25 mouse cellular contexts compared by ENCODE assay signal in the genomic region with DNA sequence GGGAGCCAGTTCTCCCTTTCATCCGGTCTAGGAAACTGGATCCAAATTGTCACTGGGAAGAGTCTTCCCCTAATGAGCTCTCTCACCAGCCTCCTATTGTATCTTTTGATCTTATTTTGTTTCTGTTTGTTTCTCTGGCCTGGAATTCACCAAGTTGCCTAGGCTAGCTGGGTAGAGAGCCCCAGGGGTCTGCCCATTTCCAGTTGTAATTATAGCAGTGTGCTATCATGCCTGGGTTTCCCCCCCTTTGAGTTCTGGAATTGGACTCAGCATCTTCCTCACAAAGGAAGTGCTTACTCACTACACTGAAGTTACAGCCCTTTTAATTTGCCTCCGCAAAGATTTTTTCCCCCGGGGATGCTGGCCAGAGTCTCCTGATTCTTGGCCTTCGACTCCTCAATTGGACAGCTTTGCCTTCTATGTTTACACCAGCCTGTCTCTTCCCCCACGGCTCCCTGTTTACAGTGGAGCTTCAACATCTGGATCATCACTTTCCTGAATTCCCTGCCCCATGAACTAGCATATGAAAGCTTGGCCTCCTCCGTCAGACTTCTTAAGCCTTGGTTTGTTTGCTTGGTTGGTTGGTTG. TPM values are rescaled to one million over a fixed set of nuclear protein-coding genes. Genes with fewer than 3 reads are reported as not detected.
DNase-seq lines count a peak whose midpoint lies in the region; TF ChIP-seq lines count a peak whose summit lies in the region.
"Had no signal": no experiment of that assay in that cellular context is flagged by ENCODE, and none has a peak within 500 bp of the region (broad histone marks: within the 10 kb centered on the region; RNA-seq: fewer than 3 reads in every experiment).

No protein-coding gene starts in this region.

- H3K27ac ChIP-seq in liver, adult 2 months (replicated peaks; ENCODE audit: insufficient read depth, low read depth, low read length) = no peak overlapping the region
- H3K27ac ChIP-seq: embryonic facial prominence, embryonic 10.5 days; heart, embryonic 13.5 days; hindbrain, embryonic 13.5 days; liver, embryonic 12.5 days; neural tube, embryonic 15.5 days had no signal

- no peak for TF ChIP-seq CTCF in liver, adult 2 months (IDR thresholded peaks at IDR 0.05; ENCODE audit: low read depth, low read length)
- TF ChIP-seq CTCF in brain, embryonic 14.5 days (IDR thresholded peaks at IDR 0.05; ENCODE audit: borderline replicate concordance, extremely low read depth, insufficient read depth, insufficient read length) = no peak

- intact Hi-C loops in gastrocnemius, postnatal 14 days (cut with DNase I; ENCODE audit: low total_unique reads) = no loop called here

- 44% methylated on average over 6 of the region's 6 CpGs for WGBS in liver, adult 2 months

- no peaks in the 10 kb centered on the region for H3K79me2 ChIP-seq in liver, adult 2 months (ENCODE audit: control insufficient read depth, insufficient read depth, low read length)

- H3K27me3 ChIP-seq in liver, adult 2 months (ENCODE audit: control insufficient read depth, insufficient read depth, low read length) = no peaks in the 10 kb centered on the region

- peak; percentile 55 for DNase-seq in gastrocnemius, postnatal 25 days
- no peak for DNase-seq in gastrocnemius, postnatal 14 days
- peak; percentile 17 for DNase-seq in liver, adult 2 months (ENCODE audit: extremely low read depth, low read depth, low spot score)
- DNase-seq in liver = no peak
- peak; percentile 44 for DNase-seq in MN1 (ENCODE audit: low spot score)
- DNase-seq in brain, embryonic 14.5 days (ENCODE audit: low read depth) = peak; percentile 49
- no peak for DNase-seq in frontal cortex, postnatal 36 days (ENCODE audit: low spot score in 2 of 2)
- no peak for DNase-seq in spleen, adult 12 weeks (ENCODE audit: low spot score)
- DNase-seq: adrenal gland, postnatal 14 days; cerebellum, adult 9-11 months; gastrocnemius, postnatal 36 days; kidney, adult 8-10 months; kidney, postnatal 10 days; lung, adult 18-20 months; right cerebral cortex, postnatal 14 days; spleen, adult 18-20 months had no signal

- TF ChIP-seq POLR2A in liver, adult 2 months (IDR thresholded peaks at IDR 0.05; ENCODE audit: extremely low read depth, insufficient read depth, low read length) = no peak
- TF ChIP-seq POLR2A in brain, embryonic 14.5 days (IDR thresholded peaks at IDR 0.05; ENCODE audit: borderline replicate concordance, extremely low read depth, insufficient read depth, insufficient read length, poor library complexity, severe bottlenecking) = no peak

- H3K36me3 ChIP-seq in liver, adult 2 months (ENCODE audit: control insufficient read depth, insufficient read depth, low read length) = no peaks in the 10 kb centered on the region
- H3K36me3 ChIP-seq: embryonic facial prominence, embryonic 10.5 days; heart, embryonic 13.5 days; hindbrain, embryonic 13.5 days; liver, embryonic 12.5 days; midbrain, embryonic 10.5 days; neural tube, embryonic 15.5 days had no signal

- no peak overlapping the region for H3K9ac ChIP-seq in liver, adult 2 months (ENCODE audit: low read depth, low read length)
- H3K9ac ChIP-seq: heart, embryonic 13.5 days; hindbrain, embryonic 13.5 days; liver, embryonic 12.5 days; neural tube, embryonic 15.5 days had no signal

- H3K4me3 ChIP-seq in liver, adult 2 months (ENCODE audit: insufficient read depth, low read depth, low read length) = no peak overlapping the region
- H3K4me3 ChIP-seq: embryonic facial prominence, embryonic 10.5 days; heart, embryonic 13.5 days; hindbrain, embryonic 13.5 days; liver, embryonic 12.5 days; midbrain, embryonic 10.5 days; myocyte; neural tube, embryonic 15.5 days had no signal

- no peaks in the 10 kb centered on the region for H3K4me1 ChIP-seq in liver, adult 2 months (ENCODE audit: control insufficient read depth, insufficient read depth, low read length)
- H3K4me1 ChIP-seq: liver, embryonic 12.5 days had no signal

RNA-seq across cellular contexts. Expression of gene Hhipl1, which starts 2.2 kb away (rescaled TPM):
- total RNA-seq in gastrocnemius, postnatal 25 days (2021) = under 1 TPM; 0.91 to 0.95 TPM
- 1 to 10 TPM in 1 of 2 experiments, under 1 TPM in 1; 0.55 to 1.2 TPM for total RNA-seq in gastrocnemius, postnatal 14 days (2021)
- total RNA-seq in liver, adult 2 months (2014; rRNA removed) = 0.20 and 0.55 TPM in 2 replicates
- 0.37 and 0.50 TPM in 2 replicates for polyA plus RNA-seq in liver, adult 2 months (2012; rRNA removed)
- 3.9 and 4.3 TPM in 2 replicates for polyA plus RNA-seq in brain, embryonic 14.5 days (2012; rRNA removed)
- total RNA-seq: common myeloid progenitor, adult 5-6 weeks; MEL had no signal

RNA-seq across cellular contexts. Expression of gene Ccdc85c, which starts 28.6 kb away (rescaled TPM):
- 10 to 100 TPM; 11.4 to 15.2 TPM for total RNA-seq in gastrocnemius, postnatal 25 days (2021)
- 1 to 10 TPM; 5.4 to 5.7 TPM for total RNA-seq in gastrocnemius, postnatal 14 days (2021)
- total RNA-seq in liver, adult 2 months (2014; rRNA removed) = 4.1 and 7.1 TPM in 2 replicates
- 15.2 and 18.6 TPM in 2 replicates for polyA plus RNA-seq in liver, adult 2 months (2012; rRNA removed)
- 34.0 and 48.9 TPM in 2 replicates for polyA plus RNA-seq in brain, embryonic 14.5 days (2012; rRNA removed)

RNA-seq across cellular contexts. Expression of gene Cyp46a1, which starts 30.3 kb away (rescaled TPM):
- under 1 TPM; 0.13 TPM for total RNA-seq in gastrocnemius, postnatal 25 days (2021)
- total RNA-seq in gastrocnemius, postnatal 14 days (2021) = under 1 TPM; 0.35 to 0.62 TPM
- 0.81 and 0.83 TPM in 2 replicates for total RNA-seq in liver, adult 2 months (2014; rRNA removed)
- polyA plus RNA-seq in liver, adult 2 months (2012; rRNA removed) = 2.5 and 3.0 TPM in 2 replicates
- polyA plus RNA-seq in brain, embryonic 14.5 days (2012; rRNA removed) = 31.0 and 52.6 TPM in 2 replicates
- total RNA-seq: common myeloid progenitor, adult 5-6 weeks; MEL had no signal

Comparison
In these comparisons a context has a peak if more than half of its experiments do, and no peak if none do; other contexts are left out.
1. DNase-seq: peak in gastrocnemius, postnatal 25 days (single experiment), liver, adult 2 months (single experiment), MN1 (single experiment) and brain, embryonic 14.5 days (single experiment); none in gastrocnemius, postnatal 14 days (single experiment), liver (single experiment), frontal cortex, postnatal 36 days (0 of 2) and spleen, adult 12 weeks (single experiment).